Mouse (Mus musculus) layer of hippocampus, postnatal 25 days (tissue): ENCODE results near the gene Zfp523. TPM values are rescaled to one million over a fixed set of nuclear protein-coding genes. Genes with fewer than 3 reads are reported as not detected.
"Not testable (repeated sequence)": the region's sequence is repeated elsewhere in the genome, so short reads cannot be mapped to it uniquely, and the experiment has no call there.

Experiments
- DNase-seq, 2 experiments: peaks; one replicate each; pipeline ENCODE4 v3.0.0; 2022; ENCODE audit warnings: mixed read lengths in 2 of 2, low spot score in 1 of 2; ENCODE audit errors: extremely low spot score in 1 of 2
- total RNA-seq, 2 experiments: library from RNA; stranded (reverse); gene quantifications; 2 replicates each; pipeline ENCODE4 v1.2.3; 2021

Zfp523 gene
- total RNA-seq, 2 experiments from 2014 or later, result 95.9 to 109 TPM

DNA sequence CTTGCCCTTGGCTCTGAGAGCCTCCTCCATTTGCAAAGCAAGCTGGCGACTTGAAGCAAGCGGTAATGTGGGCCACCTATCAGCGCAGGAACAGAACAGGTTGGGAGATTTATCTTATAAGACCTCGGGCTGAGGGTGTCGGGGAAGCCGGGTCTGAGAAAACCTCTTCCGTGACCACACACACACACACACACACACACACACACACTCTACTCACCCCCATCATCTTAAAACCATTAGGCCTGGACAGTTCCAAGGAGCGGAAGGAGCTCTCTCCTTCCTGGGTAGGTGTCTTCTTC is 31.3 kb downstream of the Zfp523 start:
- DNase-seq, result no peak

GRCm38 (mm10) chr17:28209457-28210110 is 32.7 kb downstream of the Zfp523 start:
- DNase-seq, result no peak

DNA sequence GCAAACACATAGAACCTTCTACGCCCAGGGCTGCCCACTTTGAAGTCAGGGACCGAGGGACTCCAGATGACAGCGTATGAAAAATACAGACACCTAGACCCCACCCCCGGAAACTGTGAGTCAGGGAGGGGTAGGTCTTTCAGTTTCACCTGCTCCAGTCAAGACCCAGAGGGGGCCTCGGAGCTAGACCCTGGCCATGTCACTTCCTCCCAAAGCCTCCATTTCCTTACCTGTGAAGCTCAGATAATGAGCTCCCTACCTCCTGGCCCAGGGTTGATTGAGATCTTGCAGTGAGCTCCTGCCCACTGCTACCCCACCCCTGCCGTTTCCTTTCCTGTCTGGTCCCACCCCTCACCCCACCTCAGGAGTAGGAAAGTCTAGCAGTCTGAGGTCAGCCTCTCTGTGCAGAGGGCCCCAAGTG is 35.0 kb downstream of the Zfp523 start:
- no peak for DNase-seq

DNA sequence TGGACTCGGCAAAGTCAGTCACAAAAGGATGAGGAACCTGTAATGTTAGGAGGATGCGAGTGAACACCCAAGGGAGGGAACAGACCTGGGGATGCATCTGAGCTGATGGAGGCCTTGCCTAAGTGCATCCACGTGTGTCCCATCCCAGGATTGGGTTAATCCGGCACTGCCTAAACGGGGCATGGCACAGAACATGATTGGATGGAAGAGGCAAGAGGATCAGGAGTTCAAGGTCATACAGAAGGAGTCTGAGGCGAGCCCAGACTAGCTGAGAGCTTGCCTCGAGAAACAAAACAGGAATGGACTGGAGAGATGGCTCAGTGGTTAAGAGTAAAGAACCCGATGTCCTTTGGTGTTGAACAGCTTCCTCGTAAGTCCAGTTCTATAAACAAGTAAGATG is 35.5 kb downstream of the Zfp523 start:
- no peak for DNase-seq

GRCm38 (mm10) chr17:28213236-28213635 is 36.3 kb downstream of the Zfp523 start:
- no peak for DNase-seq

DNA sequence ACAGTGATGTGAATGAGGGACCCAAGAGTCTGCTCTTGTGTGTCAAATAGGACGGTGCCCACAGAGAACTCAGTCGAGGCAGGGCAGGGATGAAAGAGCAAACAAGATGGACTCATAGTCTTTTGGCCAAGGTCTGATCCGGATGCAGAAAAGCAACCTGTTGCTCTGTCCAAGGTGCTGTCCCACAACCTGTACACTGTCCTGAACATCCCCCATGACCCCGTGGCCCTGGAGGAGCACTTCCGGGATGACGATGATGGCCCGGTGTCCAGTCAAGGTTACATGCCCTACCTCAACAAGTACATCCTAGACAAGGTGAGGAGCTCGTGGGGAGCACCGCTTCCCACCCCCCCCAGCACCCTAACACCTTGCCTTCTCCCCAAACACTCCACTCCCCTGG is 39.9 kb downstream of the Zfp523 start:
- DNase-seq, result no peak

GRCm38 (mm10) chr17:28217721-28218649 is 41.1 kb downstream of the Zfp523 start:
- no peak for DNase-seq

- DNase-seq, result not testable (repeated sequence)
Measured at GRCm38 (mm10) chr17:28222463-28222862, 45.5 kb downstream of the Zfp523 start.

DNA sequence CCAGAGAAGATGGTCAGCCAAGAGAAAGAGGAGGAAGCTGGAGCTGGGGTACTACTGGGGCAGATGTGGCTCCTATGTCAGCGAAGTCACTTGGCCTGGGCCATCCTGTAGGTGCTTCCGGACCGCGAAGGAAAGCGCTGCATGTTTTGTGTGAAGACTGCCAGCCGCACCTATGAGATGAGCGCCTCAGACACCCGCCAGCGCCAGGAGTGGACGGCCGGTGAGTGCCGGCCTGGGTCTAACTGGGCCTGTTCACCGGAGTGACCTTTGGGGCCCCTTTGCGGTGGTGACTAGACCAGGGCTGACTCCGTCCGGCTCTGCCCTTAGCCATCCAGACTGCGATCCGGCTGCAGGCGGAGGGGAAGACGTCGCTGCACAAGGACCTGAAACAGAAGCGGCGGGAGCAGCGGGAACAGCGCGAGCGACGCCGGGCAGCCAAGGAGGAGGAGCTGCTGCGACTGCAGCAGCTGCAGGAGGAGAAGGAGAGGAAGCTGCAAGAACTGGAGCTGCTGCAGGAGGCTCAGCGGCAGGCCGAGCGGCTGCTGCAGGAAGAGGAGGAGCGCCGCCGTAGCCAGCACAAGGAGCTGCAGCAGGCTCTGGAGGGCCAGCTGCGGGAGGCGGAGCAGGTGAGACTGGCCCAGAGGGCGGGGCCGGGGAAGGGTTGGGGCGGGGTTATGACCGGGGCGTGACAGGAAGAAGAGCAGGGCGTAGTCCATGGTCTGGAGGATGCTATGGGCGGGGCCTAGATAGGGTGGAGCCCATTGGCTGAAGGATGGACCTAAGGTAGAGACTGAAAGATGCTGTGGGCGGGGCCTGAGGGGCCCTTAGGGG is 46.8 kb downstream of the Zfp523 start:
- DNase-seq, result peak; percentile 64 to 71

DNA sequence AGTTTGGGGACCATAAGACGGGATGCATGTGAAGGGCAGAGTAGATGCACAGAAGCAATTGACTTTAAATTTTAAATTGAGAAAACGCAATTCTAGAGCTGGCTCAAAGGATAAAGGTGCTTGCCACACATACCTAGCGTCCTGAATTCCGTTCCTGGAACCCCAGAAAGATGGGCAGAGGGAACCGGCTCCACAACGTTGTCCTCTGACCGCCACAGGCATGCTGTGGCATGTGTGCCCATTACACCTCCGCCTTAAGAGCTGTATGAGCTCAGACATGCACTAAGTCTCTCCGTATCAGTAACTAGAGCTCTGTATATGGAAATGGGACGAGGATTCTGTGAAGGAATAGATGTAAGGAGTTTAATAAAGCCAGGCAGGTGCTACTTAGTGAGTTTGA is 47.7 kb downstream of the Zfp523 start:
- no peak for DNase-seq

GRCm38 (mm10) chr17:28226014-28226413 is 49.1 kb downstream of the Zfp523 start:
- peak; percentile 79 to 92 for DNase-seq

- no peak for DNase-seq
Measured at GRCm38 (mm10) chr17:28230486-28230885, 53.6 kb downstream of the Zfp523 start.

DNA sequence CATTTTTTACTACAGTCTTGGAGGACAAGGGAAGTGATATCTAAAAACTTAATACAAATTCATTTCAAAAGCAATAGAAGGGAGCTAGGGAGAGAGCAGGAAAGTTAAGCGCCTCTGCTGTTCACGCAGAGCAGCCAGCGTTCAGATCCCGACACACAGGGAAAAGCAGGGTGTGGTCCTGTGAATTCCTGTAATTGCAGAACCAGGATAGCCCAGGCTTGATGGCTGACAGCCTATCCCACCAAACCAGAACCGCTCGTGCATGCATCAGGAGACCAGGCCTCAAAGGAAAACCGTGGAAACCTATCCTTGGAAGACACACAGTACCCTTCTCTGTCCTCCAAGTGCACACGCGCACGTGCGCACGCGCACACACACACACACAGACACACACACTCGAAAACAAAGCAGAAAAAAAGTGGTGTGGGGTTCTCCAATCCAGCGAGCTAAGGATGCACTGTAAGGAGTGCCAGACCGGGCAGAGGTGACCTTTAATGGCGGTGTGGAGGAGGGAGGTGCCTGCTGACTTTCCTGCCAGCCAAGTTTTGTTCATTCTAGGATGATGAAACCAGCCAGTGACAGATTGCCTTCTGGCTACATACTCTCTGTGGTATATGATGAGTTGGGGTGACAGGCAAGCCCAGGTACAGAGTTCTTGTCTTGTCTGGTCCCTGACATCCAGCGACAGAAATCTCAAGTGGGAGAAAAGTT is 54.3 kb downstream of the Zfp523 start:
- DNase-seq, result no peak

GRCm38 (mm10) chr17:28232475-28233060 is 55.6 kb downstream of the Zfp523 start, which contains the start of gene Ppard:
Gene Ppard, plus strand, starts transcription at chr17:28232700.
- DNase-seq, result peak; percentile 96 to 99

DNA sequence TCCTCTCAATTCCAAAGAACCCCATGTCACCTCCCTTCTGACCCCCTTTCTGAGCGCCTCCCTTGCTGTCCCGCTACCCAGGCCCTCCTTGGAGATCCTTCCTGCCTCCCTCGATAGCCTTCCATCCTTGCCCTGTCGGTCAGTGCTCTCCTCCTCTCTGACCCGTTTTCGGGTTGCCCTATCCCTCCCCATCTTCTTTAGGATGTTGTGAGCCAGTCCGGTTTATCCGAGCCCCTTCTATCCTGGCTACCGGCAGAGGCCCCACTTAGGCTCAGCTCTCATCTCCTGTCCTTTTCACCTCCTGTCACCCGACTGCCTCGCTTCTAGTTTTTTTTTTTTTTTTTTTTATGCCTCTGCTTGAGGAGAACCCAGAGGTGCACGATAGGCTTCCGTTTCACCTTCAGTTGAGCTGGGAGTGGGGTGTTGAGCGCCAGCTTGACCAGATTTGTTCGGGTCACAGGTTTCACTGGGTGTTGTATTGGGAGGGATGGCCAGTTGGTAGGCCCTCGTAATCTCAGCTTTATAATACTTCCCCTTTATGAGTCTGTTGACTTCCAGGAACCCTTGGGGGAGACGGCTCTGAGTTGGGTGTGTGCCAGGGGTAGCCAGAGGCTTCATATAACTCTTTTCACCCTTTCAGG is 56.3 kb downstream of the Zfp523 start:
- DNase-seq, result no peak

- no peak for DNase-seq
Measured at GRCm38 (mm10) chr17:28234641-28235040, 57.7 kb downstream of the Zfp523 start.

DNA sequence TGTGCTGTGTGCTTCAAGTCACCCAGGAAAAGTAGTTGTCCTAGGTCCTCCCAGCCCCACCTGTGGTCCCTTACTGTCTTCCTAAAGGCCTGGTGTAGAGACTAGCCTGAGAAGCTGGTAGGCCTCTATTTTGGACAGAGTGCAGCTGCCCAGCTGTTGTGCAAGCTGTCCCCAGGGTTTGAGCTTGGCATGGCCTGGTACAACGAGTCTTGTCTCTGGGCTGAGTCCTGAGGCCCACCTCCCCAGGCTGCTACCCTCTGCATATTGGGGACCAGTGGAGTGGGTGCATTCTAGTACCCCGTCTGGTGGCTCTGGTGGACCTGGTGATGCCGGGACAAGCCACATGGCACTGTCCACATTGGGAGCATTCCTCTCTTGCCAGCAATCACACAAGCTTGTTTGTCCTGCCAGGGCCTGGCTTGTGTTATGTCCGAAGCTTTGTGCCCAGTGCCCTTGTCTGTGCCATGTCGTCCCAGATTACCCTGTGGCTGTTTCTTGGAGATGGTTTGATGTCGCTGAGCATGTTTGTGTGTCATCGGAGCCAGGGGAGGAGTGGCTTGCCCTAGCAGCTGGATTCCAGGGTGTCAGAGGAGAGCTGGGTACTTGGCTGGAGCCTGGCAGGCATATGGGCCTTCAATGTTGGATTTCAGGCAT is 59.2 kb downstream of the Zfp523 start:
- no peak for DNase-seq

DNA sequence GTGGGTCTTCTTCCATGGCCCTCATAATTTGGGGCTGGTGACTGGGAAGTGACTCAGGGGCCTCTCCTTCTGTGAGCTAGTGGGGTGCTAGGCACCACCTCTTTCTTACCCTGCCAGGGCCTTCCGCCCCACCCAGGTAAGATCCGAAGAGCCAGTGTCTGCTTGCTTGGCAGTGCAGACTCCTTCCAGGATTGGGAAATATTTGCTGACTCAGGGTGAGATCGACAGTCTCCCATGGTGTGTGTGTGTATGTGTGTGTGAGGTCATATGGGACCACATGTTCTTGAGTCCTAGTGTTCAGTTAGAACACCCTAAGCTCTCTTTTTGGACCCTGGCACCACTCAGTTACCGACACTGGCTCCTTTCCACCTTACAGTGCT is 59.7 kb downstream of the Zfp523 start:
- DNase-seq, result no peak

DNA sequence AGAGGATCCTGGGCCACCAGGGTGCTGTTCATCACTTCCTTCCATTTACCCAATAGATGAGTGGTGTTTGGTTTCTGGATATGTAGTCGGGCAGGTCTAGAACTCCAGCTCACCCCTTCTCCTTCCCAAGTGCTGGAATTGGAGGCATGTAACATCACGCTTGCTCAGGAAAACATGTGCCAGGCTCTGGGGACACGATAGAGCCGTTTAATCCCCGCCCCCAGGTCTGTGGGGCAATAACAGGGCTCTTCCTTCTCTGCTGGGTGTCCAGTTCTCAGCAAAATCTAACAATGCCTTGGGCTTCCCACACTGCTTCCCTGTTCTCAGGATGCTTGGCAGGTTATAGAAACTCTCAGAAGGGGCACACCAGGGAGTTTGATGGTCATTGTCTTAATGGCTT is 60.4 kb downstream of the Zfp523 start:
- no peak for DNase-seq
